Mouse (Mus musculus) C2C12 (cell line): ENCODE measurements around the gene Bckdhb.

ENCODE experiments used
- CEBPB ChIP-seq: IDR thresholded peaks from one replicate; pipeline ENCODE4 v1.6.1; 2011; ENCODE audit warnings: low read depth, mild to moderate bottlenecking, control low read depth, moderate library complexity
- CTCF ChIP-seq: IDR thresholded peaks from one replicate; pipeline ENCODE4 v1.5.1; 2011; ENCODE audit not compliant: control insufficient read depth, insufficient read depth, insufficient read length
- MAX ChIP-seq: IDR thresholded peaks from one replicate; pipeline ENCODE4 v1.6.1; 2011; ENCODE audit warnings: mild to moderate bottlenecking, control low read depth

DNA sequence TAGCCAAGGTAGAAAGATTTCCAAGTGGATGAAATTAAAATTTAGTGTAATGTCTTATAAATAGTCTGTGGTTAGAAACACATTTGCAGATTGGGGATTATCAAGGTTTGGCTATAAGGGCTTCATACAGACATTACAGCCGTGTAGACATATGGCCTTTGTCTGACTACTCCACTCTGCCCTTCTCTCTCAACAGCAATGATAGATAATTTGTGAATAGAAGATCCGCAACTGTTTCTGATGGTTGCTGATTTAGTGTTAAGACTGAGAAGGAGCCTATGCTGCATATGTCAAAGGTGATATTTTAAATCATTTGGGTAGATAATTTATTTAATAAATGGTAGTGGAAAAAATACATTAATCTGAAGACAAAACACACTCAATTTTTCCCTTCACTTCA, 115.4 kb downstream of the Bckdhb start:
- TF ChIP-seq CTCF = no peak
- no peak for TF ChIP-seq CEBPB
- TF ChIP-seq MAX = no peak
